Mouse (Mus musculus) cerebellum, adult 2 months (tissue): ENCODE data around the gene Plpp3.

Experiments used
- CTCF ChIP-seq: fragments of 200-500 bp; IDR thresholded peaks from 2 replicates; pipeline ENCODE4 v1.5.1; 2011; ENCODE audit warnings: low read depth, mild to moderate bottlenecking, control low read depth, low read length, moderate library complexity, borderline replicate concordance; ENCODE audit not compliant: insufficient read depth
- POLR2A ChIP-seq: fragments of 200-500 bp; IDR thresholded peaks from 2 replicates; pipeline ENCODE4 v1.6.1; 2011; ENCODE audit warnings: low read length, control low read depth, borderline replicate concordance; ENCODE audit not compliant: insufficient read depth

DNA sequence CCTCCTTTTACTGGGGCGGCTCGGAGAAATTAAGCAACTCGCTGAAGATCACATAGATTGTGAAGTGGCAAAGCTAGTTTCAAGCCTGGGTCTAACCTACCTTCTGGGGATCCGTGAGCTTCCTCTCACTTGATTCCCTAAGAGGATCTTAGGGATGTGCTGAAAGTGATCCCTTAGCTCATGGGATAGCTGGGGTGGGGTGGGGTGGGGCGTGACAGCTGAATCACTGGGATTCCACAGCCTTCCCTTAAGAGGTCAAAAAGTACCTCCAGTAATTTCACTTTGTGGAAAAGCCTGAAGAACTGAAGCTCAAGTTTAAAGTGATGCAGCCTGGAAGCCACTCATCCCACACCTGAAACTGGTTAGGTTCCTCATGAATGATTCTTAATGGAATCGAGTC lies 27.8 kb downstream of the Plpp3 start:
- TF ChIP-seq CTCF (no peak), POLR2A (no peak)
